Mouse (Mus musculus) gastrocnemius, adult 8-10 months (tissue): ENCODE results near the gene Zfp971. TPM values are rescaled to one million over a fixed set of nuclear protein-coding genes. Genes with fewer than 3 reads are reported as not detected.
"Not testable (repeated sequence)": the region's sequence is repeated elsewhere in the genome, so short reads cannot be mapped to it uniquely, and the experiment has no call there.

Experiments
- DNase-seq, 2 experiments: peaks; one replicate each; pipeline ENCODE4 v3.0.0; 2022; ENCODE audit warnings: low spot score in 2 of 2
- total RNA-seq, 4 experiments: library from RNA; stranded (reverse); gene quantifications; 2 replicates each; pipeline ENCODE4 v1.2.4; 2022

Gene Zfp971
- total RNA-seq, result 10 to 100 TPM; 26.2 to 38.7 (median 34.9) TPM

GRCm38 (mm10) chr2:178023011-178023611 lies at the start of gene Zfp971:
TSS of gene Zfp971 (plus strand) at chr2:178023284.
- DNase-seq, result peak; percentile 19 to 37

- not testable (repeated sequence) for DNase-seq
These were observed 48.3 kb upstream of the Zfp971 start for GRCm38 (mm10) chr2:177974814-177975213.

- DNase-seq, result not testable (repeated sequence)
These were observed 3.6 kb upstream of the Zfp971 start for GRCm38 (mm10) chr2:178019486-178019885.

GRCm38 (mm10) chr2:178020773-178021172 lies 2.3 kb upstream of the Zfp971 start:
- not testable (repeated sequence) for DNase-seq

GRCm38 (mm10) chr2:178023861-178024260 lies 777 bp downstream of the Zfp971 start:
- DNase-seq, result not testable (repeated sequence)

GRCm38 (mm10) chr2:178027601-178028000 lies 4.5 kb downstream of the Zfp971 start:
- not testable (repeated sequence) for DNase-seq

- DNase-seq, result peak in 1 of 2 experiments; percentile 31
These were observed 35.1 kb downstream of the Zfp971 start for GRCm38 (mm10) chr2:178058195-178058594.

GRCm38 (mm10) chr2:178078166-178078717 lies 55.2 kb downstream of the Zfp971 start, which contains the start of gene Zfp931:
TSS of gene Zfp931 (minus strand) at chr2:178078476.
- peak in 1 of 2 experiments; percentile 17 for DNase-seq

Other genes with a start within 250 kb of the Zfp971 start
- gene Gm14325, start 182.9 kb upstream of the Zfp971 start, total RNA-seq, result 100 to 1,000 TPM; 108 to 151 (median 122) TPM
- 1 to 10 TPM; 2.5 to 5.5 (median 4.8) TPM for gene Gm14327, start 126.2 kb upstream of the Zfp971 start, total RNA-seq
- under 1 TPM in 3 of 4 experiments, not detected in 1; 0.76 to 0.94 (median 0.82) TPM for gene Zfp972, start 97.7 kb upstream of the Zfp971 start, total RNA-seq
- 10 to 100 TPM; 36.0 to 51.9 (median 39.5) TPM for gene Gm14326, start 66.0 kb upstream of the Zfp971 start, total RNA-seq
- 10 to 100 TPM in 3 of 4 experiments, 1 to 10 TPM in 1; 8.4 to 13.0 (median 11.8) TPM for gene Zfp931, start 55.2 kb downstream of the Zfp971 start, total RNA-seq
- gene Phactr3, start 95.7 kb downstream of the Zfp971 start, total RNA-seq, result under 1 TPM in 2 of 4 experiments, not detected in 2; 0.24 to 0.31 TPM